Mouse (Mus musculus) stomach, postnatal 0 days (tissue): Measurements from ENCODE around the gene Alms1. TPM values are rescaled to one million over a fixed set of nuclear protein-coding genes. Genes with fewer than 3 reads are reported as not detected.
"Not testable (repeated sequence)": the region's sequence is repeated elsewhere in the genome, so short reads cannot be mapped to it uniquely, and the experiment has no call there.

ENCODE experiments used
- ATAC-seq: fragments of 200-750 bp; cut with Nextera tagmentation; 2 replicates; pipeline ENCODE4 v1.8.0; 2017; ENCODE audit not compliant: low FRiP score, low TSS enrichment
- DNase-seq: peaks from one replicate; pipeline ENCODE4 v3.0.0-alpha.2; 2016; ENCODE audit warnings: low spot score
- H3K27ac ChIP-seq: fragments of 300-500 bp; sonication (generic); replicated peaks from 2 replicates; pipeline ENCODE4 v1.5.1; 2014; ENCODE audit warnings: mild to moderate bottlenecking, control low read depth
- H3K27me3 ChIP-seq: fragments of 300-500 bp; sonication (generic); 2 replicates; pipeline ENCODE4 v1.6.1; 2014; ENCODE audit warnings: low read length; ENCODE audit not compliant: control insufficient read depth, insufficient read depth
- H3K36me3 ChIP-seq: fragments of 300-500 bp; sonication (generic); 2 replicates; pipeline ENCODE4 v1.6.1; 2014; ENCODE audit warnings: low read length, mixed read lengths; ENCODE audit not compliant: control insufficient read depth, insufficient read depth
- H3K4me1 ChIP-seq: fragments of 300-500 bp; sonication (generic); replicated peaks from 2 replicates; pipeline ENCODE4 v1.6.1; 2014; ENCODE audit warnings: antibody characterized with exemption; ENCODE audit not compliant: control insufficient read depth, insufficient read depth
- H3K4me2 ChIP-seq: fragments of 300-500 bp; sonication (generic); replicated peaks from 2 replicates; pipeline ENCODE4 v1.6.1; 2014; ENCODE audit warnings: low read depth, mild to moderate bottlenecking, control low read depth, moderate library complexity
- H3K4me3 ChIP-seq: fragments of 300-500 bp; sonication (generic); 2 replicates; pipeline ENCODE4 v1.5.1; 2014; ENCODE audit warnings: low read depth, low read length, control low read depth
- H3K9ac ChIP-seq: fragments of 300-500 bp; sonication (generic); 2 replicates; pipeline ENCODE4 v1.6.1; 2014; ENCODE audit warnings: mild to moderate bottlenecking, low read length, control low read depth, mixed read lengths
- H3K9me3 ChIP-seq: fragments of 300-500 bp; sonication (generic); 2 replicates; pipeline ENCODE4 v1.6.1; 2016; ENCODE audit warnings: low read length; ENCODE audit not compliant: control insufficient read depth
- CTCF ChIP-seq: IDR thresholded peaks from 2 replicates; pipeline ENCODE4 v1.5.1; 2016; ENCODE audit warnings: antibody characterized with exemption, low read depth, mild to moderate bottlenecking, moderate library complexity
- EP300 ChIP-seq: optimal IDR thresholded peaks from 2 replicates; pipeline ENCODE3; 2016; ENCODE audit warnings: antibody characterized with exemption
- WGBS: fragments of 180-500 bp; shearing (Covaris S2); extraction: QIAGEN DNeasy Blood & Tissue Kit; methylation state at CpG from one replicate; pipeline ENCODE4 v1.1.7; 2014; 5-methylcytosine and 5-hydroxymethylcytosine counted together
- microRNA-seq: library from miRNA; unstranded; fragments of <30 nt; microRNA quantifications from one replicate; pipeline ENCODE4, GENCODE M21; 2016
- polyA plus RNA-seq: library from polyadenylated mRNA; unstranded; fragments of >200 nt; fragmentation: Nextera tagmentation; extraction: Ambion mirVana; gene quantifications from 2 replicates; pipeline ENCODE4 v1.2.1, GENCODE M21; 2015

Gene Alms1
- polyA plus RNA-seq, 1 experiment from 2014 or later, result 0.98 TPM

DNA sequence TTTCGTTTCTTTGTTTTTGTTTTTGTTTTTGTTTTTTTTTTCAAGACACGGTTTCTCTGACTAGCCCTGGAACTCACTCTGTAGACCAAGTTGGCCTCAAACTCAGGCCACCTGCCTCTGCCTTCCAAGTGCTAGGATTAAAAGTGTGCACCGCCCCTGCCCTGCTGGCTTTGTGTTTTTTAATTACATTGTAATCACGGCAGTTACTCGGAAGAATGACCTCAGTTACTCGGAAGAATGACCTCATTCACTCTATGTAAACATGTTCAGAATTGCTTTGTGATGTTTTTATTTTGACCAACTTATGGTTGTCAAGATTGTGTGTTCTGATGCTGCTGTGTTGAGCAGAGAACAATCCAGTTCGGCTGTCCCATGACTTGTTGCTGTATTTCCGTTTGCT is 45.8 kb downstream of the Alms1 start:
- H3K4me1 ChIP-seq, result no peaks in the 10 kb centered on the region
- no peak overlapping the region for H3K4me2 ChIP-seq
- peaks cover 3% of the 10 kb centered on the region; the same call in 1 of the 2 replicates for H3K36me3 ChIP-seq
- H3K4me3 ChIP-seq, result no peak overlapping the region
- H3K27me3 ChIP-seq, result no peaks in the 10 kb centered on the region
- ATAC-seq (peak; percentile 86), DNase-seq (peak; percentile 44)
- H3K9me3 ChIP-seq, result no peaks in the 10 kb centered on the region
- no peak for TF ChIP-seq EP300
- TF ChIP-seq CTCF, result no peak
- H3K9ac ChIP-seq, result no peak overlapping the region
- 48% methylated on average over 8 of the region's 8 CpGs for WGBS
- no peak overlapping the region for H3K27ac ChIP-seq

DNA sequence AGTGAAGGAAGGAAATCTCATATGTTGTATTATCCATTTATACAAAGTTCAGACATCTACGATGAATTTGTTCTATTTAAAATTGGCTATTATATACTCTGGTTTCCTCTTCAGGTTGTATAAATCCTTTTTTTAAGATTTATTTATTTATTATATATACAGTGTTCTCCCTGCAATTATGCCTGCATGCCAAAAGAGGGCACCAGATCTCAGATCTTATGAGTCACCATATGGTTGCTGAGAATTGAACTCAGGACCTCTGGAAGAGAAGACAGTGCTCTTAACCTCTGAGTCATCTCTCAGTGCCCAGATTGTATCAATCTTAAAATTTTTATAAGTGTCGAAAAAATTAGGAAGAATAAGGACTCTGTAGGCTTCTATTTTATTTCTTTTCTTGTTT is 65.9 kb downstream of the Alms1 start:
- Histone ChIP-seq H3K4me3 (no peak overlapping the region), H3K9me3 (no peaks in the 10 kb centered on the region), H3K27ac (no peak overlapping the region), H3K4me2 (no peak overlapping the region), H3K27me3 (no peaks in the 10 kb centered on the region), H3K36me3 (no peaks in the 10 kb centered on the region), H3K9ac (no peak overlapping the region), H3K4me1 (no peaks in the 10 kb centered on the region)
- TF ChIP-seq CTCF (peak; percentile 51), EP300 (no peak)
- WGBS, result 79% methylated on average over 2 of the region's 2 CpGs
- DNase-seq (no peak), ATAC-seq (no peak)

DNA sequence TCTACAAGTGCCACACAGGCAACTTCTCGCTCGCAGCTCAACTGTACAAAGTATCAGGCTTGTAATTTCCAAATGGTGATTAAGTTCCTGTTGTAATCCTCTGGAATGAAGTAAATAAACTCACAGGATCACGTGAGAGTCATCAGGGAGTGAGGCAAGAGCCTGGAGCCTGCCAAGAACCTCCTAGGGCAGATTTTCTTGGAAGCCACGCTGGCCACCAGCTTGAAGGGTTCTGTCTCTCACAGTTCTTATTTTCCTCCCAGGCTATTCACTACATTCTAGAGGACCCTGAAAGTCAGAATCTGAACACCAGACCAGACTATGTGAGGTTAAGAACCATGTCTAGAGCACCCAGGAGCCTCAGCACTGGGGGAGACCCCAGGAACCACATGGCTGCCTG is 114.6 kb downstream of the Alms1 start:
- DNase-seq, H3K27me3 ChIP-seq, H3K9ac ChIP-seq, H3K4me2 ChIP-seq, H3K9me3 ChIP-seq, H3K27ac ChIP-seq, H3K36me3 ChIP-seq, H3K4me3 ChIP-seq, H3K4me1 ChIP-seq: not testable (repeated sequence)
- 42% methylated on average over 2 of the region's 4 CpGs for WGBS
- ATAC-seq, result peak; percentile 42; the same call in 1 of the 2 replicates

DNA sequence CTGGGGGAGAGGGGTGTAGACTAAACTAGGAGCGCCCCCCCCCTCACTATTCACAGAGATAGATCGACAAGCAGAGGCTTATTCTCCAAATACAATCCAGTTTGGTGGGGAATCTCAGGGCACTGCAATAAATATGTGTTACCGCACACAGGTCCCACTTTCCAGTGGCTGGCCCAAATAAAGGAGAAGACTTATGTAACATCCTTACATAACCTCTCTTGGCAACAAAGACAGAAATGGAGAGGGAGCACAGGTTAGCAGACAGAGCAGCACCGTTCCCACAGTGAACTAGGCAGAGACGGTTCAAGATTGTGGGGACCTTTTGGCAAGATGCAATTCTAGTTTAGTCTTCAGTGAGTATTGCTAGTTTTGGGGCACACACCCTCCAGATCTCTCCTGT is 121.9 kb downstream of the Alms1 start:
- not testable (repeated sequence) for ATAC-seq, H3K4me3 ChIP-seq, DNase-seq, H3K27ac ChIP-seq, H3K27me3 ChIP-seq, H3K4me2 ChIP-seq, H3K9me3 ChIP-seq, H3K9ac ChIP-seq, H3K36me3 ChIP-seq, H3K4me1 ChIP-seq
- 90% methylated on average over 3 of the region's 5 CpGs for WGBS

DNA sequence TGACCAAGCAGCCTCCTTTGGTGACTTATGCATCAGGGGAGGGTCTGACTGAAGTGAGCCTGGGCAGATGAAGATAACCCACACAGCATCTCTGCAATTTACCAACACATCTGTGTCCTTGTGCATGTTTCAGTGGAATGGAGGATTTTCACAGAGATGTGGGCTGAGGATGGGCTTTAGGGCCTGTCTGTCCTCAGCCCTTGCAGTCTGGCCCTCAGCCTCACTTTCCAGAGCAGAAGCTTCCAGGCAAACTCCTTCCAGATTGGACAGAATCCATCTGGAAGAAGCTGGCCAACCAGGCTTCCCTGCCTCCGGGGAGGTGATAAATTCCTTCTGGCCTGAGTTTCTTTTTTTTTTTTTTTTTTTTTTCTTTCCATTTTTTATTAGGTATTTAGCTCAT is 122.3 kb downstream of the Alms1 start:
- H3K9ac ChIP-seq, H3K36me3 ChIP-seq, H3K27ac ChIP-seq, H3K4me3 ChIP-seq, H3K4me2 ChIP-seq, ATAC-seq, DNase-seq, H3K4me1 ChIP-seq, H3K27me3 ChIP-seq, H3K9me3 ChIP-seq: not testable (repeated sequence)
- WGBS, result 17% methylated on average over 1 of the region's 1 CpGs

DNA sequence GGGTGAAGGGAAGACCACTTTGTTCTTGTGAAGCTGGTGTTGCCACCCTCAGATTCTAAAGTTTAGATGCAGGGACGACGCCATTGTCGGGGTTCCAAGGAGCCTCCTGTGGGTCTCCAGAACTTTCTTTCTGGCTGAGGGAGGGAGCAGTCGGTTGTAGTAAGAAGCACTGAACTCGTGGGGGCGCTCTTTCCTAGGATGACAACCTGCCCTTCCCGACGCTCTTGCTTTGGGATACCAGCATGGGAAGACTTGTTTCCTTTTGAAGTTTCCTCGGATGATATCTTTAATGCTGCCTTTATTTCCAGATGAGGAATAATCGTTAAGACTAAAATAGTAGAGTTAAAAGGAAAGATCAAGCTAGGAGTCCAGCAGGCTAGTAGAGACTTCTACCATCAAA is 125.8 kb downstream of the Alms1 start, which contains the start of gene Nat8f7:
Nat8f7 (minus strand) TSS at position 101 of the 400 bp plus-strand sequence.
- H3K36me3 ChIP-seq, H3K4me2 ChIP-seq, DNase-seq, H3K27ac ChIP-seq, H3K9ac ChIP-seq, H3K9me3 ChIP-seq, H3K4me3 ChIP-seq, ATAC-seq, H3K4me1 ChIP-seq, H3K27me3 ChIP-seq: not testable (repeated sequence)
- TF ChIP-seq CTCF, result 0 out of 2 replicates have a peak, but pooled peaks have one; percentile 23
- 82% methylated on average over 10 of the region's 10 CpGs for WGBS

Small RNA genes lying within 50 kb of the gene (microRNA-seq; reads per million reads assigned to microRNA genes)
- gene Gm27317, result not detected

Other genes starting within 250 kb of the Alms1 start
- 7.6 and 8.3 TPM in 2 replicates for gene Rab11fip5, start 212.9 kb upstream of the Alms1 start, polyA plus RNA-seq
- not detected in 2 replicates for gene Noto, start 163.6 kb upstream of the Alms1 start, polyA plus RNA-seq
- gene Smyd5, start 155.5 kb upstream of the Alms1 start, polyA plus RNA-seq, result 14.1 and 14.7 TPM in 2 replicates
- gene Cct7, start 136.0 kb upstream of the Alms1 start, polyA plus RNA-seq, result 214 and 219 TPM in 2 replicates
- 35.3 and 35.5 TPM in 2 replicates for gene Pradc1, start 135.6 kb upstream of the Alms1 start, polyA plus RNA-seq
- gene Fbxo41, start 84.5 kb upstream of the Alms1 start, polyA plus RNA-seq, result 0.10 and 0.16 TPM in 2 replicates
- gene Egr4, start 73.9 kb upstream of the Alms1 start, polyA plus RNA-seq, result not detected in 2 replicates
- gene Nat8f7, start 125.7 kb downstream of the Alms1 start, polyA plus RNA-seq, result not detected in 2 replicates
- gene Nat8f3, start 178.2 kb downstream of the Alms1 start, polyA plus RNA-seq, result 0.11 TPM in 1 of 2 replicates, not detected in the other
- gene Nat8f6, start 233.4 kb downstream of the Alms1 start, polyA plus RNA-seq, result not detected in 2 replicates
- 0.25 and 0.30 TPM in 2 replicates for gene Nat8f5, start 233.4 kb downstream of the Alms1 start, polyA plus RNA-seq
- 0.25 TPM in 1 of 2 replicates, not detected in the other for gene Nat8, start 244.6 kb downstream of the Alms1 start, polyA plus RNA-seq